Mouse (Mus musculus): ENCODE measurements around the gene Pard6b. TPM values are rescaled to one million over a fixed set of nuclear protein-coding genes. Genes with fewer than 3 reads are reported as not detected.

The Pard6b gene
- polyA plus RNA-seq, 1 experiment from 2014 or later: 7.5 TPM

Small RNA genes within 50 kb of the gene (microRNA-seq; reads per million reads assigned to microRNA genes)
- not detected for gene Gm24327

Other genes with a start within 250 kb of the Pard6b start
- 73.6 and 74.5 TPM in 2 replicates for gene Ptpn1, start 148.9 kb upstream of the Pard6b start, polyA plus RNA-seq (2015; fragmentation: Nextera tagmentation; extraction: Ambion mirVana)
- gene Ripor3, start 70.4 kb upstream of the Pard6b start, polyA plus RNA-seq (2015; fragmentation: Nextera tagmentation; extraction: Ambion mirVana): 0.66 and 0.70 TPM in 2 replicates
- gene Adnp, start 126.1 kb downstream of the Pard6b start, polyA plus RNA-seq (2015; fragmentation: Nextera tagmentation; extraction: Ambion mirVana): 13.9 and 15.9 TPM in 2 replicates
- gene Gm20716, start 149.4 kb downstream of the Pard6b start, polyA plus RNA-seq (2015; fragmentation: Nextera tagmentation; extraction: Ambion mirVana): 25.6 and 26.1 TPM in 2 replicates
- gene Dpm1, start 149.6 kb downstream of the Pard6b start, polyA plus RNA-seq (2015; fragmentation: Nextera tagmentation; extraction: Ambion mirVana): 42.7 and 56.4 TPM in 2 replicates
- gene Mocs3, start 149.6 kb downstream of the Pard6b start, polyA plus RNA-seq (2015; fragmentation: Nextera tagmentation; extraction: Ambion mirVana): 9.3 and 10.3 TPM in 2 replicates
- 3.5 and 3.8 TPM in 2 replicates for gene Kcng1, start 200.7 kb downstream of the Pard6b start, polyA plus RNA-seq (2015; fragmentation: Nextera tagmentation; extraction: Ambion mirVana)

Measured in midbrain, embryonic 15.5 days (tissue).